Mouse (Mus musculus) bone marrow macrophage, adult 2 months (primary cell): Measurements from ENCODE around the gene Rnf113a1.

Source experiments
- CTCF ChIP-seq: IDR thresholded peaks from 2 replicates; pipeline ENCODE4 v1.5.1; 2012; ENCODE audit warnings: low read depth, mild to moderate bottlenecking, low read length, moderate library complexity
- POLR2A ChIP-seq: IDR thresholded peaks from 2 replicates; pipeline ENCODE4 v1.6.1; 2012; ENCODE audit warnings: mild to moderate bottlenecking, low read depth, low read length, borderline replicate concordance

GRCm38 (mm10) chrX:37167085-37167484 lies 24.0 kb upstream of the Rnf113a1 start:
- TF ChIP-seq POLR2A (no peak), CTCF (no peak)
